Mouse (Mus musculus) CH12.LX (cell line): Measurements from ENCODE around the gene Sfta2. TPM values are rescaled to one million over a fixed set of nuclear protein-coding genes. Genes with fewer than 3 reads are reported as not detected.

ENCODE experiments used
- DNase-seq: peaks from one replicate; pipeline ENCODE4 v3.0.0-alpha.2; 2013; ENCODE audit errors: extremely low read depth
- H3K27ac ChIP-seq: 2 replicates; pipeline ENCODE4 v1.5.1; 2012; ENCODE audit warnings: low read depth, mild to moderate bottlenecking, control low read depth, moderate library complexity; ENCODE audit not compliant: insufficient read depth
- H3K27me3 ChIP-seq: replicated peaks from 2 replicates; pipeline ENCODE3; 2012; ENCODE audit warnings: inconsistent platforms
- H3K36me3 ChIP-seq, 2 experiments: replicated peaks in 1 of 2; 2 replicates each; pipeline versions ENCODE3 to v1.6.1; 2012; ENCODE audit warnings: inconsistent platforms in 1 of 2, low read length in 1 of 2, mild to moderate bottlenecking in 1 of 2, mixed read lengths in 1 of 2, moderate library complexity in 1 of 2; ENCODE audit not compliant: control insufficient read depth in 1 of 2, insufficient read depth in 1 of 2
- H3K4me1 ChIP-seq, 2 experiments: 2 replicates each; pipeline ENCODE4 v1.6.1; 2012; ENCODE audit warnings: inconsistent platforms in 1 of 2, moderate library complexity in 1 of 2; ENCODE audit not compliant: insufficient read depth in 2 of 2, control insufficient read depth in 1 of 2
- H3K4me2 ChIP-seq: 2 replicates; pipeline ENCODE4 v1.6.1; 2012; ENCODE audit warnings: low read depth, mild to moderate bottlenecking, control low read depth; ENCODE audit not compliant: poor library complexity, insufficient read depth, severe bottlenecking
- H3K4me3 ChIP-seq, 3 experiments: fragments of 150-350 bp in 1 of 3; sonication (generic) in 1 of 3; replicated peaks in 1 of 3; 2 replicates each; pipeline versions ENCODE3 to v1.5.1; 2011 to 2012; ENCODE audit warnings: low read depth in 2 of 3, low read length in 2 of 3, mild to moderate bottlenecking in 2 of 3, moderate library complexity in 2 of 3, control low read depth in 1 of 3, improper control_type of control experiment in 1 of 3, inconsistent platforms in 1 of 3, mixed read lengths in 1 of 3; ENCODE audit not compliant: poor library complexity in 1 of 3
- H3K79me2 ChIP-seq: replicated peaks from 2 replicates; pipeline ENCODE4 v1.6.1; 2012; ENCODE audit warnings: mild to moderate bottlenecking, moderate library complexity; ENCODE audit not compliant: control insufficient read depth, poor library complexity, insufficient read depth, severe bottlenecking; ENCODE audit errors: extremely low read depth
- H3K9ac ChIP-seq: 2 replicates; pipeline ENCODE4 v1.6.1; 2012; ENCODE audit warnings: low read depth, mild to moderate bottlenecking, control low read depth, moderate library complexity; ENCODE audit not compliant: insufficient read depth
- H3K9me3 ChIP-seq: replicated peaks from 2 replicates; pipeline ENCODE3; 2012; ENCODE audit warnings: low read length, inconsistent platforms, mixed read lengths
- CTCF ChIP-seq, 2 experiments: IDR thresholded peaks in 1 of 2; conservative IDR thresholded peaks in 1 of 2; 2 replicates each; pipeline ENCODE4 v1.5.1; 2011 to 2012; ENCODE audit warnings: low read depth in 2 of 2, low read length in 2 of 2, improper control_type of control experiment in 1 of 2, inconsistent platforms in 1 of 2, mild to moderate bottlenecking in 1 of 2, moderate library complexity in 1 of 2
- ELF1 ChIP-seq: IDR thresholded peaks from 2 replicates; pipeline ENCODE4 v1.6.1; 2014; ENCODE audit warnings: low read depth, mild to moderate bottlenecking, inconsistent platforms, low read length, improper control_type of control experiment
- GABPA ChIP-seq: IDR thresholded peaks from 2 replicates; pipeline ENCODE4 v1.6.1; 2012; ENCODE audit warnings: low read depth, low read length, improper control_type of control experiment, inconsistent platforms; ENCODE audit not compliant: insufficient replicate concordance
- MAZ ChIP-seq: IDR thresholded peaks from 2 replicates; pipeline ENCODE4 v1.6.1; 2012; ENCODE audit warnings: low read depth, mild to moderate bottlenecking, inconsistent platforms, low read length, improper control_type of control experiment, moderate library complexity
- MXI1 ChIP-seq: IDR thresholded peaks from 2 replicates; pipeline ENCODE4 v1.6.1; 2011; ENCODE audit warnings: mild to moderate bottlenecking, low read depth, low read length, improper control_type of control experiment
- MYC ChIP-seq: IDR thresholded peaks from 2 replicates; pipeline ENCODE4 v1.6.1; 2011; ENCODE audit warnings: low read depth, mild to moderate bottlenecking, improper control_type of control experiment, low read length
- NELFE ChIP-seq: IDR thresholded peaks from 2 replicates; pipeline ENCODE4 v1.6.1; 2011; ENCODE audit warnings: low read depth, low read length, improper control_type of control experiment
- NRF1 ChIP-seq: IDR thresholded peaks from 2 replicates; pipeline ENCODE4 v1.6.1; 2014; ENCODE audit warnings: low read depth, mild to moderate bottlenecking, inconsistent platforms, low read length, improper control_type of control experiment, moderate library complexity
- POLR2A ChIP-seq: IDR thresholded peaks from 2 replicates; pipeline ENCODE4 v1.6.1; 2011; ENCODE audit warnings: low read depth, mild to moderate bottlenecking, improper control_type of control experiment, low read length
- RAD21 ChIP-seq: IDR thresholded peaks from 2 replicates; pipeline ENCODE4 v1.6.1; 2011; ENCODE audit warnings: low read depth, mild to moderate bottlenecking, low read length, improper control_type of control experiment, moderate library complexity
- SMC3 ChIP-seq: IDR thresholded peaks from 2 replicates; pipeline ENCODE4 v1.6.1; 2011; ENCODE audit warnings: low read depth, low read length, improper control_type of control experiment
- TBP ChIP-seq: conservative IDR thresholded peaks from 2 replicates; pipeline ENCODE4 v1.6.1; 2011; ENCODE audit warnings: low read depth, low read length, improper control_type of control experiment
- UBTF ChIP-seq: IDR thresholded peaks from 2 replicates; pipeline ENCODE4 v1.6.1; 2012; ENCODE audit warnings: low read depth, mild to moderate bottlenecking, inconsistent platforms, low read length, improper control_type of control experiment, moderate library complexity
- dilution Hi-C: fragments of 300-500 bp; cut with MboI; formaldehyde crosslinking; loops from 2 replicates; pipeline ENCODE4 v1.14.3; 2020; ENCODE audit warnings: low sequenced_read_pairs; ENCODE audit not compliant: extremely low pct_unique_long_range_greater_than_20kb, extremely low pct_ligation_motif_present
- in situ Hi-C: fragments of 300-500 bp; cut with MboI; formaldehyde crosslinking; loops from 3 replicates; pipeline ENCODE4 v1.14.3; 2019; ENCODE audit warnings: low sequenced_read_pairs, low pct_ligation_motif_present, low pct_unique_long_range_greater_than_20kb, mixed read lengths
- polyA plus RNA-seq: library from polyadenylated mRNA; unstranded; fragments of >175 nt; gene quantifications from 2 replicates; pipeline ENCODE4 v1.2.1, GENCODE M21; 2012; ENCODE audit warnings: low read depth; ENCODE audit not compliant: insufficient read length
- total RNA-seq, 2 experiments: library from RNA; depleted of rRNA; stranded (reverse); fragments of 300-350 nt in 1 of 2; fragments of >200 nt in 1 of 2; gene quantifications; 2 replicates each; pipeline ENCODE4 v1.2.3; 2012 to 2014

The Sfta2 gene
- total and polyA plus RNA-seq, 3 experiments = not detected

GRCm38 (mm10) chr17:35635202-35635601, 33.9 kb downstream of the Sfta2 start:
- no peaks in the 10 kb centered on the region for H3K36me3 ChIP-seq
- H3K9ac ChIP-seq = no peak overlapping the region
- no peaks in the 10 kb centered on the region for H3K9me3 ChIP-seq
- peaks cover 7 to 10% of the 10 kb centered on the region in 2 experiments for H3K4me1 ChIP-seq
- in situ Hi-C loops (no loop called here), dilution Hi-C loops (no loop called here)
- H3K79me2 ChIP-seq = no peaks in the 10 kb centered on the region
- H3K27me3 ChIP-seq = peaks cover 34% of the 10 kb centered on the region
- peak; percentile 40 for DNase-seq
- peak in 1 of 2 experiments; percentile 39; a peak in 1 of 4 replicates for TF ChIP-seq CTCF (conservative IDR thresholded peaks at IDR 0.05 in 1 of 2, IDR thresholded peaks at IDR 0.05 in 1 of 2; ENCODE audit: low read depth in 2 of 2, low read length in 2 of 2)
- TF ChIP-seq GABPA = no peak
- TF ChIP-seq SMC3 = 0 out of 2 replicates have a peak, but pooled peaks have one; percentile 3
- TF ChIP-seq MAZ = no peak
- no peak for TF ChIP-seq UBTF
- TF ChIP-seq NRF1 = no peak
- TF ChIP-seq MYC = no peak
- H3K4me3 ChIP-seq = no peak overlapping the region
- no peak overlapping the region for H3K4me2 ChIP-seq
- no peak overlapping the region for H3K27ac ChIP-seq

- H3K9me3 ChIP-seq = no peaks in the 10 kb centered on the region
- in situ Hi-C loops (no loop called here), dilution Hi-C loops (no loop called here)
- peak overlapping the region; percentile 22 for H3K9ac ChIP-seq
- H3K79me2 ChIP-seq = no peaks in the 10 kb centered on the region
- peak overlapping the region; percentile 39 to 61 (median 45) for H3K4me3 ChIP-seq
- peak; percentile 80 for DNase-seq
- no peak for TF ChIP-seq TBP
- peak; percentile 66; the same call in 1 of the 2 replicates for TF ChIP-seq MYC
- no peak; the same call in 1 of the 2 replicates for TF ChIP-seq MAZ
- peak; percentile 69 for TF ChIP-seq SMC3
- peak; percentile 62 for TF ChIP-seq RAD21
- peak; percentile 42; the same call in 1 of the 2 replicates for TF ChIP-seq ELF1
- no peak for TF ChIP-seq NELFE
- no peak for TF ChIP-seq NRF1
- peak; percentile 61 to 82 for TF ChIP-seq CTCF (conservative IDR thresholded peaks at IDR 0.05 in 1 of 2, IDR thresholded peaks at IDR 0.05 in 1 of 2; ENCODE audit: low read depth in 2 of 2, low read length in 2 of 2)
- H3K27me3 ChIP-seq = peaks cover 32% of the 10 kb centered on the region
- H3K4me2 ChIP-seq = peak overlapping the region; percentile 99
- no peak overlapping the region for H3K27ac ChIP-seq
- H3K4me1 ChIP-seq = peaks cover 7 to 11% of the 10 kb centered on the region in 2 experiments
- no peaks in the 10 kb centered on the region for H3K36me3 ChIP-seq
Observed at GRCm38 (mm10) chr17:35635699-35636111, 34.4 kb downstream of the Sfta2 start.

GRCm38 (mm10) chr17:35636363-35636762, 35.0 kb downstream of the Sfta2 start:
- no peaks in the 10 kb centered on the region for H3K79me2 ChIP-seq
- dilution Hi-C loops = no loop called here
- no peak overlapping the region; the same call in 1 of the 2 replicates for H3K9ac ChIP-seq
- no peaks in the 10 kb centered on the region for H3K36me3 ChIP-seq
- peak overlapping the region; percentile 99; the same call in 1 of the 2 replicates for H3K4me2 ChIP-seq
- H3K9me3 ChIP-seq = no peaks in the 10 kb centered on the region
- DNase-seq = peak; percentile 67
- in situ Hi-C loops = no loop called here
- H3K27ac ChIP-seq = no peak overlapping the region
- TF ChIP-seq NELFE = 0 out of 2 replicates have a peak, but pooled peaks have one; percentile 25
- TF ChIP-seq POLR2A = peak; percentile 45
- TF ChIP-seq MXI1 = no peak
- no peak for TF ChIP-seq UBTF
- TF ChIP-seq, all 38 proteins: peak for 2
- Histone ChIP-seq H3K4me1 (peaks cover 7 to 14% of the 10 kb centered on the region in 2 experiments), H3K4me3 (no peak overlapping the region), H3K27me3 (peaks cover 30% of the 10 kb centered on the region)
